Mouse (Mus musculus) liver, embryonic 11.5 days (tissue): ENCODE results near the gene Sclt1. TPM values are rescaled to one million over a fixed set of nuclear protein-coding genes. Genes with fewer than 3 reads are reported as not detected.
A peak's percentile ranks its signal among the peaks of the same experiment; 100 is the strongest.

Experiments
- ATAC-seq: fragments of 200-750 bp; cut with Nextera tagmentation; replicated peaks from 2 replicates; pipeline ENCODE4 v1.8.0; 2017; ENCODE audit warnings: moderate number of reproducible peaks, mild to moderate bottlenecking, moderate TSS enrichment, moderate library complexity; ENCODE audit not compliant: low FRiP score
- DNase-seq: peaks from one replicate; pipeline ENCODE4 v3.0.0-alpha.2; 2017; ENCODE audit warnings: low spot score
- H3K27ac ChIP-seq: fragments of 300-500 bp; sonication (generic); 2 replicates; pipeline ENCODE4 v1.5.1; 2014; ENCODE audit warnings: mild to moderate bottlenecking, low read depth, low read length, control low read depth
- H3K27me3 ChIP-seq: fragments of 300-500 bp; sonication (generic); replicated peaks from 2 replicates; pipeline ENCODE4 v1.6.1; 2014; ENCODE audit warnings: low read length, mixed read lengths; ENCODE audit not compliant: control insufficient read depth, insufficient read depth
- H3K36me3 ChIP-seq: fragments of 300-500 bp; sonication (generic); 2 replicates; pipeline ENCODE4 v1.6.1; 2014; ENCODE audit warnings: mild to moderate bottlenecking, low read length, moderate library complexity, mixed read lengths; ENCODE audit not compliant: control insufficient read depth, insufficient read depth
- H3K4me1 ChIP-seq: fragments of 300-500 bp; sonication (generic); replicated peaks from 2 replicates; pipeline ENCODE4 v1.6.1; 2014; ENCODE audit warnings: low read length, mixed read lengths; ENCODE audit not compliant: control insufficient read depth, insufficient read depth
- H3K4me2 ChIP-seq: fragments of 300-500 bp; sonication (generic); 2 replicates; pipeline ENCODE4 v1.6.1; 2014; ENCODE audit warnings: mild to moderate bottlenecking, control low read depth, moderate library complexity
- H3K4me3 ChIP-seq: fragments of 300-500 bp; sonication (generic); 2 replicates; pipeline ENCODE4 v1.5.1; 2014; ENCODE audit warnings: low read depth, low read length, control low read depth
- H3K9ac ChIP-seq: fragments of 300-500 bp; sonication (generic); 2 replicates; pipeline ENCODE4 v1.6.1; 2014; ENCODE audit warnings: low read depth, low read length, control low read depth
- H3K9me3 ChIP-seq: fragments of 300-500 bp; sonication (generic); 2 replicates; pipeline ENCODE4 v1.6.1; 2016; ENCODE audit warnings: low read length, inconsistent platforms, mixed read lengths; ENCODE audit not compliant: control insufficient read depth
- WGBS: fragments of 180-500 bp; shearing (Covaris S2); extraction: QIAGEN DNeasy Blood & Tissue Kit; methylation state at CpG from one replicate; pipeline ENCODE4 v1.1.7; 2014; 5-methylcytosine and 5-hydroxymethylcytosine counted together
- polyA plus RNA-seq: library from polyadenylated mRNA; unstranded; fragments of >200 nt; fragmentation: Nextera tagmentation; extraction: Ambion mirVana; gene quantifications from 2 replicates; pipeline ENCODE4 v1.2.1, GENCODE M21; 2014

Sclt1 gene
- polyA plus RNA-seq, 1 experiment from 2014 or later: 13.2 TPM

GRCm38 (mm10) chr3:41594097-41594879 is 148.0 kb downstream of the Sclt1 start:
- DNase-seq: no peak
- Histone ChIP-seq H3K36me3 (peaks cover 24% of the 10 kb centered on the region), H3K9ac (no peak overlapping the region), H3K9me3 (no peaks in the 10 kb centered on the region), H3K4me1 (no peaks in the 10 kb centered on the region), H3K4me2 (no peak overlapping the region), H3K27me3 (no peaks in the 10 kb centered on the region), H3K4me3 (no peak overlapping the region), H3K27ac (no peak overlapping the region)
- 87% methylated on average over 9 of the region's 9 CpGs for WGBS
- no peak for ATAC-seq

DNA sequence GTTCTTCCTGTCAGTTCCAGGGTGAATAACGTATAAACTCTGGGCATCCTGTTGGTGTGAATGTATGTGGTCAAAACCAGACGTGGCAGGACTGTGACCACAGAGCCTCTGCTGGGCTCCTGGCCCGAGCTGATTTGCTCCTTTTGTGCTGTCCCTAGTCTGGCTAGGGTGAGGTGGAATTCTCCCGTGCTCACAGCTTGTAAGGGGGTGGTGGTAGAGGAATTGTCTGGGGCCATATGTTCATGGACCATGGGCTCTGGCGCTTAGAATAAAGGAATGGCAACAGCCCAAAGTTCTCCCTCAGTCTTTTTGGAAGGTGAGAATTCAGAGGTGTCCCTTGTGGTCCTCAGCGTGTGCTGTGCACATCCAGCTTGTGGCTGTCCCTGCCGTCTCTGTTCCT is 149.5 kb downstream of the Sclt1 start:
- 74% methylated on average over 7 of the region's 7 CpGs for WGBS
- Histone ChIP-seq H3K36me3 (peaks cover 21% of the 10 kb centered on the region), H3K4me3 (no peak overlapping the region), H3K9ac (no peak overlapping the region), H3K9me3 (no peaks in the 10 kb centered on the region), H3K4me2 (no peak overlapping the region), H3K27ac (no peak overlapping the region), H3K4me1 (peaks cover 5% of the 10 kb centered on the region), H3K27me3 (no peaks in the 10 kb centered on the region)
- DNase-seq (no peak), ATAC-seq (no peak)

DNA sequence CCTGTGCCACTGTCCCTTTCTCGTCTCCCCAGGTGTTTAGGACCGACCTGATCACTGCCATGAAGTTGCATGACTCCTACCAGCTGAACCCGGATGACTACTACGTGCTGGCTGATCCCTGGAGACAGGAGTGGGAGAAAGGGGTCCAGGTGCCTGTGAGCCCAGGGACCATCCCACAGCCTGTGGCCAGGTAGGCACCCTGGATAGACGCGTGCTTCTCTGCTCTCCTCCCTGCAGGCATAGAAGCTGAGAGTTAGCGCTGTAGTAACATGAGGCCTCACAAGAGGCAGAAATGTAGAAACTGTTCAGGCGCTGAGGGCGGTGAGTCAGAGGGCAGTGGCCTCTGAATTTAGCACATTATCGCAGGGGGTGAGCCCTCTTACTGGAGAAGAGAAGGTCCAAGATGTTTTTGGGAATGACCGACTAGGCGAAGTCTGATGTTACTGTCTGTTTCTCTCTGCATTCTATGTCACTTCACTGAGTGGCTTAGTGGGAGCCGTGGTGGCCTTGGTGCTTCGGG is 150.6 kb downstream of the Sclt1 start:
- Histone ChIP-seq H3K27me3 (no peaks in the 10 kb centered on the region), H3K27ac (no peak overlapping the region), H3K4me2 (no peak overlapping the region), H3K9me3 (no peaks in the 10 kb centered on the region), H3K4me3 (no peak overlapping the region), H3K4me1 (peaks cover 8% of the 10 kb centered on the region), H3K36me3 (peaks cover 21% of the 10 kb centered on the region), H3K9ac (no peak overlapping the region)
- DNase-seq: no peak
- no peak for ATAC-seq
- WGBS: 93% methylated on average over 14 of the region's 14 CpGs

- Histone ChIP-seq H3K4me3 (no peak overlapping the region), H3K27me3 (no peaks in the 10 kb centered on the region), H3K4me2 (no peak overlapping the region), H3K4me1 (peaks cover 8% of the 10 kb centered on the region), H3K36me3 (peaks cover 18% of the 10 kb centered on the region), H3K9me3 (no peaks in the 10 kb centered on the region), H3K9ac (no peak overlapping the region), H3K27ac (no peak overlapping the region)
- no peak for DNase-seq
- peak; percentile 42 for ATAC-seq
- WGBS: 86% methylated on average over 20 of the region's 20 CpGs
These were observed 151.4 kb downstream of the Sclt1 start for GRCm38 (mm10) chr3:41590695-41591559.

GRCm38 (mm10) chr3:41589988-41590387 is 152.3 kb downstream of the Sclt1 start:
- 95% methylated on average over 4 of the region's 4 CpGs for WGBS
- DNase-seq (no peak), ATAC-seq (no peak)
- H3K9me3 ChIP-seq: no peaks in the 10 kb centered on the region
- no peak overlapping the region for H3K4me3 ChIP-seq
- peaks cover 8% of the 10 kb centered on the region for H3K4me1 ChIP-seq
- no peak overlapping the region for H3K4me2 ChIP-seq
- H3K27me3 ChIP-seq: no peaks in the 10 kb centered on the region
- H3K27ac ChIP-seq: no peak overlapping the region
- no peak overlapping the region for H3K9ac ChIP-seq
- peaks cover 18% of the 10 kb centered on the region for H3K36me3 ChIP-seq

- H3K27ac ChIP-seq: no peak overlapping the region
- H3K4me2 ChIP-seq: no peak overlapping the region
- 90% methylated on average over 19 of the region's 19 CpGs for WGBS
- H3K4me1 ChIP-seq: peaks cover 8% of the 10 kb centered on the region
- H3K36me3 ChIP-seq: peaks cover 18% of the 10 kb centered on the region
- DNase-seq: no peak
- no peak overlapping the region for H3K4me3 ChIP-seq
- H3K9me3 ChIP-seq: no peaks in the 10 kb centered on the region
- H3K9ac ChIP-seq: no peak overlapping the region
- ATAC-seq: no peak
- no peaks in the 10 kb centered on the region for H3K27me3 ChIP-seq
These were observed 152.9 kb downstream of the Sclt1 start for GRCm38 (mm10) chr3:41589246-41589914.

DNA sequence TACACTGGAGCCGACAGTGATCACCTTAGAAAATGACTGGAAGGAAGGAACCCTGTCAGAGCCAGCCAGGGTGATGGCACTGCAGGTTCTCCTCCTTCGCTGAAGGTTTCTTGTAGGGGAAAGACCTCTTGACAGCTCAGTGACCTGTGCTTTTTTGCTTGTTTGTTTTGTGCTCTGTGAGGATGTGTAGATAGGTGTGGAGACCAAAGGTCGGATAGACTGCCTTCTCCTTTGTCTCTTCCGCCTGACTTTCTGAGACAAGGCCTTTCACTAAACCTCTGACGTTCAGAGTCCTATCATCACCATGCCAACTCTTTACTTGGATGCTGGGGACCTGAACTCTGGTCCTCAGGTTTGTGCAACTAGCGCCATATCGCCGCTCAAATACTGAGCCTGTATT is 153.8 kb downstream of the Sclt1 start:
- Histone ChIP-seq H3K27me3 (no peaks in the 10 kb centered on the region), H3K9me3 (no peaks in the 10 kb centered on the region), H3K9ac (no peak overlapping the region), H3K4me3 (no peak overlapping the region), H3K4me1 (peaks cover 8% of the 10 kb centered on the region), H3K27ac (no peak overlapping the region), H3K4me2 (no peak overlapping the region), H3K36me3 (peaks cover 11% of the 10 kb centered on the region; the same call in 1 of the 2 replicates)
- ATAC-seq (no peak), DNase-seq (no peak)
- 74% methylated on average over 8 of the region's 8 CpGs for WGBS

GRCm38 (mm10) chr3:41587588-41587987 is 154.7 kb downstream of the Sclt1 start:
- Histone ChIP-seq H3K4me1 (peaks cover 8% of the 10 kb centered on the region), H3K9ac (no peak overlapping the region; the same call in 1 of the 2 replicates), H3K27me3 (no peaks in the 10 kb centered on the region), H3K27ac (no peak overlapping the region), H3K36me3 (peaks cover 10% of the 10 kb centered on the region; the same call in 1 of the 2 replicates), H3K4me2 (no peak overlapping the region), H3K9me3 (no peaks in the 10 kb centered on the region), H3K4me3 (no peak overlapping the region)
- peak; percentile 51 for ATAC-seq
- WGBS: 39% methylated on average over 6 of the region's 6 CpGs
- no peak for DNase-seq
